Mouse (Mus musculus): ENCODE data around the gene Catsper1.

Gene Catsper1

DNA sequence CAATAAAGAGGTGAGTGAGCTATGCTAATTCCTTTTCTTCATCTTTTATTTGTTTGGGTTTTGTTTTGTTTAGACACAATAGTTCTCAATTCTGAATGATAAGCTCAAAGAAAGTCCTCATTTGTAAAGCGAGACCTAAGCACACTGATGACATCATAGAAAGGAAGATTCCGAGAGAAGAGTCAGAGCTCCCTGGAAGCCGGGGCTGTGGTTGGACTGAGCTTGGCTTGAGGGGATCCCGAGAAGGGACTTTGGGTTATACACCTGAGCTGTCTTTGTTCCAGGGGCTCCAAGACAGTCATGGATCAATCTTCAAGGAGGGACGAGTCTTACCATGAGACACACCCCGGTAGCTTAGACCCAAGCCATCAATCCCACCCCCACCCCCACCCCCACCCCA lies at the start of gene Catsper1:
Gene Catsper1 (plus strand): TSS at position 301 of the 400 bp plus-strand sequence.
- in situ Hi-C loops (cut with MboI; ENCODE audit: unreplicated experiment in 2 of 2), result loop anchor here in 1 of 2 experiments (5.0 kb wide), 1 partner anchor 72 kb away; no protein-coding TSS in a partner anchor

DNA sequence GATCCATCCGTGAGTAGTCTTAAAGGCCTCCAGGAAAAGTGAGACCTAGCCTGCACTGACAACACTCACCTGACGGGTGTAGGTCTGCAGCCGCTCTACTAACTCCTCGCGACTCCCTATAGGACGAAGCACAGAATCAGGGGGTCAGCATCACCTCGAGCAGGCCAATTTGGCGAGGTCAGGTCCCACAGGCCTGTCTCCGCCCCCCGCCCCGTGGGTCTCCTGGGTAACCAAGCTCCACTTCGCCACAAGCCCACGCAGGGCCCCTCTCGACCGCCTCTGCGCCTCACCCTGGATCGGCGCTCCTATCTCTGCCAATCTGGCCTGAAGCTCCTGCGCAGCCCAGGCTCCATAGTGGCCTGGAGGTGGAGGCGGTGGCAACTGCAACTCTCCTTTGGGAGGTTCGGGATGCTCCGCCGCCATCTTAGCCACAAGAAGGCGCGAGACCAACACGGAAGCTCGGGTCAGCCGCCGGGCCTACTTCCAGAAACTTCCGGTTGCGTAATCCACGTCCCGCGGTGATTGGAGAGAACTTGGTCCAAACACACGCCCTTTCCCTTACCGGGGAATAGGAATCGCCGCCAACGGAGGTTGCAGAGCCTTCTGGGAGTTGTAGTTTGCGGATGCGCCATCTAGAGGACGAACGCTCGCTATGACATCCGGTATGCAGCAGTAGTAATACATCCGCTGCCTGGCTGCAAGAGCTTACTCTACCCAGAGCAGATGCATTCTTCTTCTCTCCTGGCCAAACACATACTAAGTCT lies 40.4 kb upstream of the Catsper1 start, which contains the start of gene Sf3b2:
Gene Sf3b2 (minus strand): TSS at position 484 of the 764 bp plus-strand sequence.
- in situ Hi-C loops (cut with MboI; ENCODE audit: unreplicated experiment in 2 of 2), result no loop called here

DNA sequence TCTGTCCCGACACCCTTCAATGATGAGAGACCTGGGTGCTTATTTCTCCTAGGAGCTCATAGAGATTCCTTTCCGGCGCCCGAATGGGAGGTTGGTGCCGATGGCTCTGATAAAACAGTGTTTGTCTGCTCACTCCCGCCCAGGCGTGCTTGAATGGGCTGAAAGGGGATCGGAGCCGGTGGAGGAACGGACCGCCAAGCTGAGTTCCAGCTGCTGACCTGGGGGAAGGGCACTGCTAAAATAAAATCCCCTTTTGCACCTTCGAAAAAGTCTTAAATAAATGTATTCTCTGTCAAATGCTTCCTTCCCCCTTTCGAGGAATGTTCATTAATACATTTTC lies 39.8 kb upstream of the Catsper1 start:
- in situ Hi-C loops (cut with MboI; ENCODE audit: unreplicated experiment in 2 of 2), result no loop called here

DNA sequence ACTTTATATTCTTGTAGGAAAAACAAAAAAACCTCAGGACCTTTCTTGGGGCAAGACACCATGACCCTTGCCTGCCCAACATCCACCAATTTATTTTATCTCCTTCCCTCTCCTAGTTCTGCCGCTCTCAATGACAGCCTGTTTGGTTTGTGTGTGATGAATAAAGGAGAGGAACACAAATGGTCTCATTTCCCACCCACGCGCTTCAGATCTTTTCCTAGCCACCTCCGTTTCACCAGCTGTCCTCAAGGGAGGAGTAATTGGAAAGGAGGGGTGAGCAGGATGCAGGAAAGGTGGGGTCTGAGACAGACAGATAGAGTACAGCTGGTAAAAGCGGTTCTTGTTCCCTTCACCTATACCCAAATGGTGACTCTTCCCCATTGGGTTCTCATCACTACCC lies 38.9 kb upstream of the Catsper1 start:
- in situ Hi-C loops (cut with MboI; ENCODE audit: unreplicated experiment in 2 of 2), result no loop called here

DNA sequence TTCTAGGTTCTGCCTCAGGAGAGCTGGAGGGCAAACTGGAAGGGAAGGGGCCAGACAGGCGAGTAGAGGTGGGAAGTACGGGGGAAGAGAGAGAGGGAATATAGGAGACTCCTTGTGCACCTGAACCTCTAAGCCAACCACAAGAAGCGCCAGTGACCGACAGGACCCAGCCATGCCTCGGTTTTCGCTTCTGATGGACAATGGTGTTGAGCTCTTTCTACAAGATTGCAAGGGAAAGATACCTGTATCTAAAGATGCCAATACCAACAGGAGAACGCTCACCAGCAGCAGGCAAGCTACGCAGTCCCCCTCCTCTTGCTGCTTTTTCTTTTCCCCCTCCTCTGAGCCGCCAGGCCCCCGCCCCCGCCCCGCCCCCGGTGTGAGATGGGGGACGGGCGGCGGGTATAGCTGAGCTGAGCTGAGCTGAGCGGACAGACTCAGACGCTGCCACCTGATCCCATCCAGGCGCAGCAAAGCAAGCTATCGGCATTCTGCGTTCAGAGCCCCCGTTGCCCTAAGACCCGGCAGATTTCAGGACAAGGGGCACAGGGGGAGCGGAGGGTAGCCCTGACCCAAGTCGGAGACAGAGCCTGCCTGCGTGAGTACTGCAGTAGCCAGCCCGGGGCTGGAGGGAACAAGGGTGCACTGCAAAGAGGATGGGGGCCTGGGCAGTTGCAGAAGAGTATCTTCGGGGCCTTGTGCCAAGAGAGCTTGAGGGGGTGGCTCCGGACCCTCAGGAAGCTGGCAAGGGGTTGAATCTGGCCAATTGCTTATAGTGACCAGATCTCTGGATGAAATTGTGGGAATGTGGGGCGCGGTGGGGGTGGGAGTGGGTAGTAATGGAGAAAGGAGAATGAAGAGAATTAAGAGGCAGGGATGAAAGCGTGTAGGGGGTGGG lies 37.4 kb upstream of the Catsper1 start, which contains the start of gene Gal3st3:
Gene Gal3st3 (plus strand): TSS at position 429 of the 898 bp plus-strand sequence.
- in situ Hi-C loops (cut with MboI; ENCODE audit: unreplicated experiment in 2 of 2), result no loop called here

DNA sequence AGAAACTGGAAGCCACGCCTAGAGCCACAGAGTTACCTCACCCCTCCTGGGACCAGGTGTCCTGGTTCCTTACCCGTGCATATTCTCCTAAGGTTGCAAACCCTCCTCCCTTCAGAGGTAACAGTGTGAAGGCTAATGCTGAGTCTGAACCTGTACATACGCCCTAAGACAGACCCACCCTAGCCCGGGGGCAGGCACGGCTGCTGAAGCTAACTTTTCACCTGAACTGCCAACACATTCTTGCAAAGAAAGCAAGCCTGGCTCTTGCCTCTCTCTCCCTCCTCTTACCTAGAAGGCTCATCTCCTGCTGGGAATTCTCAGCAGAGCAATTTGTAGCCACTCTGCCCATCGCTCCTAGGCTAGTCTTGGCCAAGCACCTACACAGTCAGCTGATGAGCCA lies 35.0 kb upstream of the Catsper1 start:
- in situ Hi-C loops (cut with MboI; ENCODE audit: unreplicated experiment in 2 of 2), result no loop called here

DNA sequence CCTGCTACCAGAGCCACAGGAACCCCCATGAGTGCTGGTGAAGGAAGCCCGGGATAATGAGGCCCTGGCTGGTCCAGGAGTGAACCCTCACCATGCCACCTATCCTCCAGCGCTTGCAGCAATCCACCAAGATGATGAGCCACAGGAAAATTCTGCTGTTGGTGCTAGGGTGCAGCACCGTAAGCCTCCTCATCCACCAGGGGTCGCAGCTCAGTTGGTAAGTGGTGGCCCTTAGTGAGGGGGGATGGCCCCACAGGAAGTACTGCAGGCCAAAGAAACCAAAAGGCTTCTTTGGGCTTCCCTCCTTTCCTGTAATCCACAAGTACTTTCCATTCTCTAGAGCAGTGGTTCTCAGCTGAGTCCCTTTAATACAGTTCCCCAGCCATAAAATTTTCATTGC lies 33.1 kb upstream of the Catsper1 start:
- in situ Hi-C loops (cut with MboI; ENCODE audit: unreplicated experiment in 2 of 2), result no loop called here

DNA sequence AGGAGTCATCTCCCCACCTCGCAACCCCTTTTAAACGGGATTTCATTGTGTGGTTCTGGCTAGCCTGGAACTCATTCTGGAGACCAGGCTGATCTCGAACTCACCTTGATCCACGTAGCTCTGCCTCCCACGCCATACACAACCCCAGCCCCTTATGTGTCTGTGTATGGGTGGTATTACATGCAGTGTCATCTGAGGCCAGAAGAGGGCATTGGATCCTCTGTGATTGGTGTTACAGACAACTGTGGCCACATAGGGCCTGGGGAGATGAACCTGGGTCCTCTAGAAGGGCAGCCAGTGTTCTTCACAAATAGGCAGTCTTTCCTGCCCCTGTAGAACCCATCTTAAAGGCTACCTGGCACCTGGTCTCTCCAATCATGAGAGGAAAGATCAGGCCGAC lies 29.3 kb upstream of the Catsper1 start:
- in situ Hi-C loops (cut with MboI; ENCODE audit: unreplicated experiment in 2 of 2), result no loop called here

DNA sequence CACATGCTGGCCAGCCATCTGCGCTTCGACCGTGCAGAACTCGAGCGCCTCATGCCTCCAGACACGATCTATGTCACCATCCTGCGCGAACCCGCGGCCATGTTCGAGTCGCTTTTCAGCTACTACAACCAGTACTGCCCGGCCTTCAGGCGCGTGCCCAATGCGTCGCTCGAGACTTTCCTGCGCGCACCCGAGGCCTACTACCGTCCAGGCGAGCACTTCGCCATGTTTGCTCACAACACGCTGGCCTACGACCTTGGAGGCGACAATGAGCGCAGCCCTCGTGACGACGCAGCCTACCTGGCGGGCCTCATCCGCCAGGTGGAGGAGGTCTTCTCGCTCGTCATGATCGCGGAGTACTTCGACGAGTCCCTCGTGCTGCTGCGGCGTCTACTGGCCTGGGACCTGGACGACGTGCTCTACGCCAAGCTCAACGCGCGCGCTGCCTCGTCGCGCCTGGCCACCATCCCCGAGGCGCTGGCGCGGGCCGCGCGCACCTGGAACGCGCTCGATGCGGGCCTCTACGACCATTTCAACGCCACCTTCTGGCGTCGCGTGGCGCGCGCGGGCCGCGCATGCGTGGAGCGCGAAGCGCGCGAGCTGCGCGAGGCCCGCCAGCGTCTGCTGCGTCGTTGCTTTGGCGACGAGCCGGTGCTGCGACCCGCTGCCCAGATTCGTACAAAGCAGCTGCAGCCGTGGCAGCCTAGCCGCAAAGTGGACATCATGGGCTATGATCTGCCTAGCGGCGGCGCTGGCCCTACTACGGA lies 28.4 kb upstream of the Catsper1 start:
- in situ Hi-C loops (cut with MboI; ENCODE audit: unreplicated experiment in 2 of 2), result no loop called here

DNA sequence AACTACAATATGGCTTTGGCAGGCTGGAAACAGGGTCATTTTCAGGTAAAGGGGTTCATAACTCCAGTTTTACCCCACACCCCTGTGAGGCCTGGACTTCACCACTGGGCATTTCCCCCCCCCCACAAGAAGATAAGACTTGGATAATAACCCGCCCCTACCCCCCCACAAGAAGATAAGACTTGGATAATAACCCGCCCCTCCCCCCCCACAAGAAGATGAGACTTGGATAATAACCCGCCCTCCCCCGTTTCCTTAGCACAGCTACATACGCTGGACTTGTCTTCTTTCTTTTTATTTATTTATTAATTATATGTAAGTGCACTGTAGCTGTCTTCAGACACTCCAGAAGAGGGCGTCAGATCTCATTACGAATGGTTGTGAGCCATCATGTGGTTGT lies 26.5 kb upstream of the Catsper1 start:
- in situ Hi-C loops (cut with MboI; ENCODE audit: unreplicated experiment in 2 of 2), result no loop called here

DNA sequence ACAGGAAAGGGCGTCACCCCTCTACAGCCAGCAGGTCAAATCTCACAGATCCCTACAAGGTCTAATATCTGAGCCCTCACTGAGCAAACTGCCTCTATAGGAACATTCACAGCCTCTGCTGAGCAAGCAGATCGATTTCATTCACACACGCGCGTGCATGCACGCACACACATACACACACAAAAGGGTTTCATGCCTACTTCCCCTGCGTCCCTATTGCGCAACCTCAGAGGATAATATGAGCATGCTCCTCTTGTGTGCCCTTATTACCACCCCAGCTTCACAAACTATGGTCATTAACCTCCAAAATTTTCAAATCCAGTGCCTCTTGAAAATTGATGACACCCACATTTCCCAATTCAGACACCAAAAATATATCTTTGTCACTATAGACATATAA lies 22.4 kb upstream of the Catsper1 start:
- in situ Hi-C loops (cut with MboI; ENCODE audit: unreplicated experiment in 2 of 2), result no loop called here

DNA sequence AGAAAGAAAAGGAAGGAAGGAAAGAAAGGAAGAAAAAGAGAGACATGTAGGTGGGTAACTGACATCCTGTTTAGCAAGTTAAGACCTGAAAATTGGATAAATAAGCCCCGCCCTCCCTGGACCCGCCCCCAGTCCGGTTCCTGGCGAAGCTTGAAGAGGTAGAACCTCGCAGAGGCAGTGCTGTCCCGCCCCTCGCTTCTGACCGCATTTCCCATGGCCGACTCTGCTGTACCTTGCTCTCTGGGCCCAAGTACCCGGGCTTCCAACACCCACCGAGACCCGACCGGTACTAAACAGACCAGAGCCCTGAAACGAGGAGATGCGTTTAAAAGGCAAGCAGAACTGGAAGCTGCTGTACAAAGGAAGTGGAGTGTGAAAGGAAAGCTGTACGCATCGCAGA lies 11.7 kb upstream of the Catsper1 start:
- in situ Hi-C loops (cut with MboI; ENCODE audit: unreplicated experiment in 2 of 2), result no loop called here

DNA sequence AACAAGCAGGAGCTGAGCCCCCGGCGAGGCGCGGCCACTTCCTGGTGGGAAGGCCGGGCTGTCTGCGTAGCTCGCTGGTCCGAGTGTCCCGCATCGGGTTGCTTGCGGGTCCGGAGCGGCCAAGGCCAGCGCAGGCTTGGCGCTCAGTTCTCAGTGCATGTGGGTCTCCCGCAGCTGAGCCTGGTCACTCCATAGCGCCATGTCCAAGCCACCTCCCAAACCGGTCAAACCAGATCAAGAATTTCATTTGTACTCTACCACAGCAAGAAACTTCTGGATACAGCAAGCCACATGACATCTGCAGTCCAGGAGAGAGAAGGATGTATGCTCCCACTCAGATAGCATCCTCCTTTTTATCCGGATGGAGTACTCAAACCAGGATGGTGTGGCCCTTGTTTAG lies 7.6 kb upstream of the Catsper1 start:
- in situ Hi-C loops (cut with MboI; ENCODE audit: unreplicated experiment in 2 of 2), result no loop called here

DNA sequence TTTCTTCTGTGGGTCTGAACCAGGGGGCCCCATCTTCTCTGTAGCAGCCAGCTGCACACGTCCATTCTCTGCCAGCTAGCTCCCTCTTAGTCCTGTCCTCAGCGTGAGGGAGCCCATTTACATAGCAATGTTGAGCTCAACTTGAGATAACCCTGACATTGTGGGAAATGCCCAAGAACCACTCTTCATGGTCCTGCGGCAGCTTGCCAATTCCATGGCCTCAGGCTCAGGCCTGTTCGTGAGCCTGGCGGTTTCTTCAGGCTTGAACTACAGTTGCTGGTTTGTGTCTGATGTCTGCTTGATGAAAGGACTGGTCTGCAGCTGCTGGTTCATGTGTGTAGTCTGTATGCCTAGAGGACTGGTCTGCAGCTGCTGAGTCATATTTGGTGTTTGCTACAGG lies 800 bp upstream of the Catsper1 start:
- in situ Hi-C loops (cut with MboI; ENCODE audit: unreplicated experiment in 2 of 2), result loop anchor here in 1 of 2 experiments (5.0 kb wide), 1 partner anchor 73 kb away; no protein-coding TSS in a partner anchor

DNA sequence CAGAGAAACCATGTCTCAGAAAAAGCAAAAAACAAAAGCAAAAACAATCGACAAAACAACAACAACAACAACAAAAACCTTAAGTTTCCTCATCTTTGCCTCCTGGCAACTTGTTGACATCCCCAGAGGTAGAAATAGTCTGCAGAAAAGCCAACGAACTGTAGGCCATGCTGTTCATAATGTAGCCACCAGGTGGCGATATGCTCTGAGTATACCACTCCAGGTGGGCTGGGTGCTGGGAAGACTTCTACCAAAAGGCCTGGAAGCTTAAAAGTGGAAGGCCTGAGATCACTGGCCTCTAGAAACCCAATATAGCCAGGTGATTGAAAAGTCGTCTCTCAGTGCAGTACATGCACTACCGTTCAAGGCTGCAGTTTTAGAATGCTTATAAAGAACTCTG lies 2.4 kb downstream of the Catsper1 start:
- in situ Hi-C loops (cut with MboI; ENCODE audit: unreplicated experiment in 2 of 2), result loop anchor here in 1 of 2 experiments (5.0 kb wide), 1 partner anchor 69 kb away; no protein-coding TSS in a partner anchor

DNA sequence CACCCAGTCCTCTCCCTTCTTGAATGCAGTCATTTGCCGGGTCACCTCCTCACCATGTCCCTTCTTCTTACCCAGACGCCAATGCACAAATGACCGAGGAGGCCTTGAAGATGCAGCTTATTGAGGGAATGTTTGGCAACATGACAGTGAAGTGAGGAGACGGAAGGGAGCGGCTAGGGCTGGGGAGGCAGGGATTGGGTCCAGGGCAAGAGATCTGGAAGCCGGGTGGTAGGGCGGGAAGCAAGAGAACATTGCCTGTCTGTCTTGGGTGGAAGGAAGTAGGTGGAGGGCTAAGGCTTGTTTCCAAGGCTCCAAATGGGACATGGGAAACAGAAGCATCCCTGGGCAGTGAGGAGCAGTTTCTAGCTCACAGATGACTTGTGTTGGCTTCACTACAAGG lies 5.8 kb downstream of the Catsper1 start:
- in situ Hi-C loops (cut with MboI; ENCODE audit: unreplicated experiment in 2 of 2), result loop anchor here (5.0 to 10.0 kb wide), 2 partner anchors 167 to 169 kb away; no protein-coding TSS in a partner anchor

DNA sequence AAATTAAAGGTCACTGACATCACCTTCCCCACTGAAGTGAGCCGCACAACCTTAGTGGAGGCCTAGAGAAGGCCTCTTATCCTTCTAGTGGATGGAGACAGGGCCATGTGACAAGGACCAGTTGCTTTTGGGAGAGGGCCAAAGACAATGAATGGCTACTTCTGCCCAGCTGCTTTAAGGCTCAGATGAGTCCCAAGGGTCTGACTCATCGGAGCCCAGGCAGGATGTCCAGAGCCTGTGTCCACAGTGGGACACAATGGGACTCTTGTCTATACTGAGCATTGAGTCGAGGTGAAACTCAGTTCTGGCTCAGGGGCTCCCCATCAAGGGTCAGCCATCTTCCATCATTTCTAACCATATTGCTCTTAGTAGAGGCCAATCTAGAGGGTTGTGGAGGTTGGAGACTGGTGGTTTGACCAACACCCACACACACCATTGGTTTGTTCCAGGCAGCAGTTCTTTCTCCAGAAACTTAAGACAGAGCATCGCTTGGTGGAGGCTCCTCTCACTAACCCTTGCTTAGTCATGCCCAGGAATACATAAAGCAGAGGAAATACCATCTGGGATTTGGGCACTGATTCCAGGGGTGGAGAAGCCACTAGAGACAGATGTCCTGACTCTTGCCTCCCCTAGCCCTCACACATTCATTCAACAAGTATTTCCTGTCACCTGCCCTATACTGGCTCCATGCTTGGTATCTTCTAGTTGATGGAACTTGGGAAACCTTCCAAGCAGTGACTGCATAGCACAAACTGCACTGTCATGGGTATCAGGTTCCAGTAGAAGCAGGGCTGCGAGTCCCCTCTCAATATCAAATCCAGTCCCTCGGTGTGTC lies 10.0 kb downstream of the Catsper1 start:
- in situ Hi-C loops (cut with MboI; ENCODE audit: unreplicated experiment in 2 of 2), result loop anchor here in 1 of 2 experiments (10.0 kb wide), 1 partner anchor 171 kb away; no protein-coding TSS in a partner anchor

DNA sequence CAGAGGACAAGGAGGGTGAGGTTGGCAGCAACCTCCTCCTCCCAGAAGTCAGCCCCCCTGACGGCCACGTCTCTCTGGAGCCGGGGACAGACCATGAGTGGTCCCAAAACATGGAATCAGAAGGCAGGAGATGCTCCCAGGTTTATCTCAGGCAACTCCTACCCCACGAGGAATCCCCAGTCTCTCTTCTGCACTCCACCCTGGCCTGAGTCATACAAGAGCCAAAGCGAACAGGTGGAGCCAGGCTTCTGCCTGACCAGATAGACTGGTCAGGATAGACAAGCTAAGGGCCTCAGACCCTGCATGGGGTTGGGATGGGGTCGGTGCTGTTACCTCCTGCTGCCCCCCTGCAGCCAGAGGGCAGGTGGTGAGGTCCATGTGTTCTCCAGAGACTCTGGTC lies 12.5 kb downstream of the Catsper1 start:
- in situ Hi-C loops (cut with MboI; ENCODE audit: unreplicated experiment in 2 of 2), result loop anchor here in 1 of 2 experiments (10.0 kb wide), 1 partner anchor 173 kb away; no protein-coding TSS in a partner anchor
